Mouse (Mus musculus) heart, embryonic 15.5 days (tissue): ENCODE measurements at regions not wholly inside any gene's neighbourhood (a gene's known extent, or its start where the extent isn't known, plus 50 kb on each side); places are given as distances from the start of the nearest gene placed in this dataset.
A peak's percentile ranks its signal among the peaks of the same experiment; 100 is the strongest.

Source experiments
- ATAC-seq: fragments of 200-750 bp; cut with Nextera tagmentation; replicated peaks from 2 replicates; pipeline ENCODE4 v1.8.0; 2017; ENCODE audit warnings: low read depth, moderate TSS enrichment; ENCODE audit not compliant: insufficient number of reproducible peaks, insufficient read depth, low FRiP score
- H3K27ac ChIP-seq: fragments of 300-500 bp; sonication (generic); 2 replicates; pipeline ENCODE4 v1.5.1; 2015; ENCODE audit warnings: mild to moderate bottlenecking, inconsistent platforms
- H3K27me3 ChIP-seq: fragments of 300-500 bp; sonication (generic); 2 replicates; pipeline ENCODE4 v1.6.1; 2015; ENCODE audit warnings: inconsistent platforms
- H3K36me3 ChIP-seq: fragments of 300-500 bp; sonication (generic); 2 replicates; pipeline ENCODE4 v1.6.1; 2015; ENCODE audit warnings: mild to moderate bottlenecking, inconsistent platforms
- H3K4me1 ChIP-seq: fragments of 300-500 bp; sonication (generic); replicated peaks from 2 replicates; pipeline ENCODE4 v1.6.1; 2015; ENCODE audit warnings: inconsistent platforms
- H3K4me2 ChIP-seq: fragments of 300-500 bp; sonication (generic); 2 replicates; pipeline ENCODE4 v1.6.1; 2015; ENCODE audit warnings: inconsistent platforms, mild to moderate bottlenecking, moderate library complexity
- H3K4me3 ChIP-seq: fragments of 300-500 bp; sonication (generic); 2 replicates; pipeline ENCODE4 v1.5.1; 2015; ENCODE audit warnings: mild to moderate bottlenecking, inconsistent platforms
- H3K9ac ChIP-seq: fragments of 300-500 bp; sonication (generic); 2 replicates; pipeline ENCODE4 v1.6.1; 2015; ENCODE audit warnings: mild to moderate bottlenecking, inconsistent platforms
- H3K9me3 ChIP-seq: fragments of 300-500 bp; sonication (generic); replicated peaks from 2 replicates; pipeline ENCODE4 v1.6.1; 2016; ENCODE audit warnings: inconsistent platforms
- WGBS: fragments of 180-500 bp; shearing (Covaris S2); methylation state at CpG from one replicate; pipeline ENCODE4 v1.1.7; 2015; ENCODE audit warnings: mixed read lengths; 5-methylcytosine and 5-hydroxymethylcytosine counted together

GRCm38 (mm10) chr8:35964932-35965331 lies 199.3 kb downstream of the Gm19410 start:
- no peak overlapping the region for H3K4me2 ChIP-seq
- no peak overlapping the region for H3K4me3 ChIP-seq
- no peak for ATAC-seq
- no peaks in the 10 kb centered on the region for H3K9me3 ChIP-seq
- 20% methylated on average over 1 of the region's 1 CpGs for WGBS
- peaks cover 21% of the 10 kb centered on the region for H3K4me1 ChIP-seq
- H3K9ac ChIP-seq = no peak overlapping the region
- peak overlapping the region; percentile 36; the same call in 1 of the 2 replicates for H3K27ac ChIP-seq
- no peaks in the 10 kb centered on the region for H3K36me3 ChIP-seq
- no peaks in the 10 kb centered on the region for H3K27me3 ChIP-seq

- H3K27me3 ChIP-seq = no peaks in the 10 kb centered on the region
- H3K4me3 ChIP-seq = no peak overlapping the region
- H3K36me3 ChIP-seq = no peaks in the 10 kb centered on the region
- H3K4me1 ChIP-seq = peaks cover 9% of the 10 kb centered on the region
- ATAC-seq = no peak
- no peak overlapping the region for H3K27ac ChIP-seq
- no peak overlapping the region for H3K4me2 ChIP-seq
- no peaks in the 10 kb centered on the region for H3K9me3 ChIP-seq
- no peak overlapping the region for H3K9ac ChIP-seq
- 56% methylated on average over 9 of the region's 9 CpGs for WGBS
Measured at GRCm38 (mm10) chr8:35968341-35968740, 202.8 kb downstream of the Gm19410 start.

GRCm38 (mm10) chr8:35971082-35971481 lies 205.5 kb downstream of the Gm19410 start:
- H3K27me3 ChIP-seq = no peaks in the 10 kb centered on the region
- H3K4me2 ChIP-seq = no peak overlapping the region
- H3K27ac ChIP-seq = no peak overlapping the region
- H3K9me3 ChIP-seq = no peaks in the 10 kb centered on the region
- no peak for ATAC-seq
- no peak overlapping the region for H3K9ac ChIP-seq
- no peak overlapping the region for H3K4me3 ChIP-seq
- 77% methylated on average over 7 of the region's 7 CpGs for WGBS
- no peaks in the 10 kb centered on the region for H3K36me3 ChIP-seq
- peaks cover 4% of the 10 kb centered on the region for H3K4me1 ChIP-seq

- WGBS = 54% methylated on average over 10 of the region's 10 CpGs
- H3K4me3 ChIP-seq = no peak overlapping the region
- ATAC-seq = no peak
Measured at GRCm38 (mm10) chr8:35974323-35975029, 208.9 kb downstream of the Gm19410 start.

GRCm38 (mm10) chr8:35979638-35980255 lies 214.2 kb downstream of the Gm19410 start:
- H3K4me1 ChIP-seq = peaks cover 3% of the 10 kb centered on the region
- 84% methylated on average over 9 of the region's 9 CpGs for WGBS
- H3K27me3 ChIP-seq = no peaks in the 10 kb centered on the region
- ATAC-seq = no peak
- H3K9ac ChIP-seq = no peak overlapping the region
- H3K4me2 ChIP-seq = no peak overlapping the region
- H3K9me3 ChIP-seq = no peaks in the 10 kb centered on the region
- H3K27ac ChIP-seq = no peak overlapping the region
- H3K36me3 ChIP-seq = no peaks in the 10 kb centered on the region
- no peak overlapping the region for H3K4me3 ChIP-seq

More at GRCm38 (mm10) chr8:35974323-35975029, 208.9 kb downstream of the Gm19410 start:
- Histone ChIP-seq H3K4me2 (no peak overlapping the region), H3K36me3 (no peaks in the 10 kb centered on the region), H3K9ac (no peak overlapping the region), H3K4me1 (peaks cover 4% of the 10 kb centered on the region), H3K27me3 (no peaks in the 10 kb centered on the region), H3K9me3 (no peaks in the 10 kb centered on the region), H3K27ac (no peak overlapping the region)

GRCm38 (mm10) chr8:35983083-35983482 lies 217.5 kb downstream of the Gm19410 start:
- Histone ChIP-seq H3K4me2 (no peak overlapping the region), H3K4me3 (no peak overlapping the region), H3K36me3 (no peaks in the 10 kb centered on the region), H3K9ac (no peak overlapping the region), H3K9me3 (no peaks in the 10 kb centered on the region), H3K27me3 (no peaks in the 10 kb centered on the region), H3K27ac (no peak overlapping the region), H3K4me1 (peaks cover 9% of the 10 kb centered on the region)
- ATAC-seq = no peak
- WGBS = 63% methylated on average over 2 of the region's 2 CpGs

GRCm38 (mm10) chr8:35985152-35985689 lies 219.6 kb downstream of the Gm19410 start:
- Histone ChIP-seq H3K4me3 (no peak overlapping the region), H3K9ac (no peak overlapping the region), H3K36me3 (no peaks in the 10 kb centered on the region), H3K9me3 (no peaks in the 10 kb centered on the region), H3K4me1 (peaks cover 9% of the 10 kb centered on the region), H3K4me2 (no peak overlapping the region), H3K27me3 (no peaks in the 10 kb centered on the region), H3K27ac (peak overlapping the region; percentile 56)
- 0 out of 2 replicates have a peak, but pooled peaks have one; percentile 39 for ATAC-seq
- 22% methylated on average over 5 of the region's 5 CpGs for WGBS

GRCm38 (mm10) chr8:35987327-35987726 lies 221.7 kb downstream of the Gm19410 start:
- Histone ChIP-seq H3K9me3 (no peaks in the 10 kb centered on the region), H3K4me3 (no peak overlapping the region), H3K27ac (no peak overlapping the region), H3K9ac (no peak overlapping the region), H3K4me2 (no peak overlapping the region), H3K4me1 (peaks cover 9% of the 10 kb centered on the region), H3K36me3 (no peaks in the 10 kb centered on the region), H3K27me3 (no peaks in the 10 kb centered on the region)
- 64% methylated on average over 5 of the region's 5 CpGs for WGBS
- ATAC-seq = no peak

GRCm38 (mm10) chr8:35991013-35991412 lies 225.4 kb downstream of the Gm19410 start:
- H3K36me3 ChIP-seq = no peaks in the 10 kb centered on the region
- no peak overlapping the region for H3K4me3 ChIP-seq
- no peaks in the 10 kb centered on the region for H3K9me3 ChIP-seq
- H3K27me3 ChIP-seq = no peaks in the 10 kb centered on the region
- peaks cover under 1% of the 10 kb centered on the region; the same call in 1 of the 2 replicates for H3K4me1 ChIP-seq
- WGBS = 83% methylated on average over 5 of the region's 5 CpGs
- H3K9ac ChIP-seq = no peak overlapping the region
- no peak overlapping the region for H3K4me2 ChIP-seq
- no peak for ATAC-seq
- no peak overlapping the region for H3K27ac ChIP-seq

- no peak overlapping the region for H3K4me3 ChIP-seq
- no peaks in the 10 kb centered on the region for H3K9me3 ChIP-seq
- H3K36me3 ChIP-seq = no peaks in the 10 kb centered on the region
- no peaks in the 10 kb centered on the region for H3K27me3 ChIP-seq
- H3K4me1 ChIP-seq = no peaks in the 10 kb centered on the region
- H3K9ac ChIP-seq = no peak overlapping the region
- ATAC-seq = no peak
- 86% methylated on average over 9 of the region's 9 CpGs for WGBS
- no peak overlapping the region for H3K27ac ChIP-seq
- no peak overlapping the region for H3K4me2 ChIP-seq
Measured at GRCm38 (mm10) chr8:35991936-35992603, 226.5 kb downstream of the Gm19410 start.

GRCm38 (mm10) chr8:35996330-35997077 lies 230.9 kb downstream of the Gm19410 start:
- ATAC-seq = no peak
- Histone ChIP-seq H3K27me3 (no peaks in the 10 kb centered on the region), H3K4me1 (no peaks in the 10 kb centered on the region), H3K9me3 (no peaks in the 10 kb centered on the region), H3K27ac (no peak overlapping the region), H3K4me2 (no peak overlapping the region), H3K36me3 (no peaks in the 10 kb centered on the region), H3K9ac (no peak overlapping the region), H3K4me3 (no peak overlapping the region)
- 58% methylated on average over 6 of the region's 6 CpGs for WGBS
